Mouse (Mus musculus): ENCODE data around the gene Ahcy. TPM values are rescaled to one million over a fixed set of nuclear protein-coding genes. Genes with fewer than 3 reads are reported as not detected.
"Not testable (repeated sequence)": the region's sequence is repeated elsewhere in the genome, so short reads cannot be mapped to it uniquely, and the experiment has no call there.

The Ahcy gene
- polyA plus RNA-seq, 1 experiment = 30.6 TPM

- peaks cover 4% of the 10 kb centered on the region; the same call in 1 of the 2 replicates for H3K4me1 ChIP-seq (ENCODE audit: control insufficient read depth, insufficient read depth, low read length)
- H3K4me3 ChIP-seq (ENCODE audit: insufficient read depth, low read length) = no peak overlapping the region
- TF ChIP-seq CTCF (IDR thresholded peaks at IDR 0.05; ENCODE audit: extremely low read depth, insufficient read depth, low read length) = no peak
- TF ChIP-seq POLR2A (IDR thresholded peaks at IDR 0.05; ENCODE audit: extremely low read depth, insufficient read depth, low read length) = no peak
- H3K27ac ChIP-seq (ENCODE audit: insufficient read depth, low read length) = no peak overlapping the region
Observed at GRCm38 (mm10) chr2:155079500-155080178, 5.3 kb upstream of the Ahcy start.

GRCm38 (mm10) chr2:155075649-155076048 is 1.4 kb upstream of the Ahcy start:
- peaks cover 4% of the 10 kb centered on the region; the same call in 1 of the 2 replicates for H3K4me1 ChIP-seq (ENCODE audit: control insufficient read depth, insufficient read depth, low read length)
- H3K4me3 ChIP-seq (ENCODE audit: insufficient read depth, low read length) = no peak overlapping the region; the same call in 1 of the 2 replicates
- TF ChIP-seq POLR2A (IDR thresholded peaks at IDR 0.05; ENCODE audit: extremely low read depth, insufficient read depth, low read length) = no peak
- no peak for TF ChIP-seq CTCF (IDR thresholded peaks at IDR 0.05; ENCODE audit: extremely low read depth, insufficient read depth, low read length)
- H3K27ac ChIP-seq (ENCODE audit: insufficient read depth, low read length) = no peak overlapping the region

- peak overlapping the region; percentile 42 for H3K4me3 ChIP-seq (ENCODE audit: insufficient read depth, low read length)
- TF ChIP-seq POLR2A (IDR thresholded peaks at IDR 0.05; ENCODE audit: extremely low read depth, insufficient read depth, low read length) (no peak), CTCF (IDR thresholded peaks at IDR 0.05; ENCODE audit: extremely low read depth, insufficient read depth, low read length) (no peak)
- H3K4me1 ChIP-seq (ENCODE audit: control insufficient read depth, insufficient read depth, low read length) = peaks cover 4% of the 10 kb centered on the region; the same call in 1 of the 2 replicates
- peak overlapping the region; percentile 52; the same call in 1 of the 2 replicates for H3K27ac ChIP-seq (ENCODE audit: insufficient read depth, low read length)
Observed at GRCm38 (mm10) chr2:155074766-155075330, 551 bp upstream of the Ahcy start.

GRCm38 (mm10) chr2:155073347-155073746 is 950 bp downstream of the Ahcy start:
- peaks cover 4% of the 10 kb centered on the region; the same call in 1 of the 2 replicates for H3K4me1 ChIP-seq (ENCODE audit: control insufficient read depth, insufficient read depth, low read length)
- peak overlapping the region; percentile 42; the same call in 1 of the 2 replicates for H3K4me3 ChIP-seq (ENCODE audit: insufficient read depth, low read length)
- no peak for TF ChIP-seq POLR2A (IDR thresholded peaks at IDR 0.05; ENCODE audit: extremely low read depth, insufficient read depth, low read length)
- no peak for TF ChIP-seq CTCF (IDR thresholded peaks at IDR 0.05; ENCODE audit: extremely low read depth, insufficient read depth, low read length)
- H3K27ac ChIP-seq (ENCODE audit: insufficient read depth, low read length) = no peak overlapping the region

- H3K4me3 ChIP-seq (ENCODE audit: insufficient read depth, low read length) = no peak overlapping the region
- H3K4me1 ChIP-seq (ENCODE audit: control insufficient read depth, insufficient read depth, low read length) = peaks cover 4% of the 10 kb centered on the region; the same call in 1 of the 2 replicates
- H3K27ac ChIP-seq (ENCODE audit: insufficient read depth, low read length) = no peak overlapping the region
- TF ChIP-seq CTCF (IDR thresholded peaks at IDR 0.05; ENCODE audit: extremely low read depth, insufficient read depth, low read length) (no peak), POLR2A (IDR thresholded peaks at IDR 0.05; ENCODE audit: extremely low read depth, insufficient read depth, low read length) (no peak)
Observed at GRCm38 (mm10) chr2:155072353-155073145, 1.7 kb downstream of the Ahcy start.

GRCm38 (mm10) chr2:155071027-155071426 is 3.3 kb downstream of the Ahcy start:
- no peak overlapping the region for H3K27ac ChIP-seq (ENCODE audit: insufficient read depth, low read length)

GRCm38 (mm10) chr2:155057361-155057760 is 16.9 kb downstream of the Ahcy start:
- H3K4me3 ChIP-seq (ENCODE audit: insufficient read depth, low read length) = no peak overlapping the region
- TF ChIP-seq CTCF (IDR thresholded peaks at IDR 0.05; ENCODE audit: extremely low read depth, insufficient read depth, low read length) (no peak), POLR2A (IDR thresholded peaks at IDR 0.05; ENCODE audit: extremely low read depth, insufficient read depth, low read length) (no peak)
- H3K4me1 ChIP-seq (ENCODE audit: control insufficient read depth, insufficient read depth, low read length) = no peaks in the 10 kb centered on the region
- no peak overlapping the region for H3K27ac ChIP-seq (ENCODE audit: insufficient read depth, low read length)

More at GRCm38 (mm10) chr2:155071027-155071426, 3.3 kb downstream of the Ahcy start:
- no peak for TF ChIP-seq CTCF (IDR thresholded peaks at IDR 0.05; ENCODE audit: extremely low read depth, insufficient read depth, low read length)
- TF ChIP-seq POLR2A (IDR thresholded peaks at IDR 0.05; ENCODE audit: extremely low read depth, insufficient read depth, low read length) = no peak
- Histone ChIP-seq H3K4me1 (ENCODE audit: control insufficient read depth, insufficient read depth, low read length) (peaks cover 4% of the 10 kb centered on the region; the same call in 1 of the 2 replicates), H3K4me3 (ENCODE audit: insufficient read depth, low read length) (no peak overlapping the region)

- Histone ChIP-seq H3K4me1 (ENCODE audit: control insufficient read depth, insufficient read depth, low read length) (no peaks in the 10 kb centered on the region), H3K4me3 (ENCODE audit: insufficient read depth, low read length) (no peak overlapping the region)
Observed at GRCm38 (mm10) chr2:155056076-155056578, 18.2 kb downstream of the Ahcy start.

GRCm38 (mm10) chr2:155054672-155055071 is 19.6 kb downstream of the Ahcy start:
- Histone ChIP-seq H3K4me3 (ENCODE audit: insufficient read depth, low read length) (no peak overlapping the region), H3K27ac (ENCODE audit: insufficient read depth, low read length) (no peak overlapping the region), H3K4me1 (ENCODE audit: control insufficient read depth, insufficient read depth, low read length) (peaks cover 5% of the 10 kb centered on the region)
- TF ChIP-seq CTCF (IDR thresholded peaks at IDR 0.05; ENCODE audit: extremely low read depth, insufficient read depth, low read length) (no peak), POLR2A (IDR thresholded peaks at IDR 0.05; ENCODE audit: extremely low read depth, insufficient read depth, low read length) (no peak)

More at GRCm38 (mm10) chr2:155056076-155056578, 18.2 kb downstream of the Ahcy start:
- TF ChIP-seq POLR2A (IDR thresholded peaks at IDR 0.05; ENCODE audit: extremely low read depth, insufficient read depth, low read length) = no peak
- no peak for TF ChIP-seq CTCF (IDR thresholded peaks at IDR 0.05; ENCODE audit: extremely low read depth, insufficient read depth, low read length)
- H3K27ac ChIP-seq (ENCODE audit: insufficient read depth, low read length) = no peak overlapping the region

- H3K4me3 ChIP-seq (ENCODE audit: insufficient read depth, low read length); H3K4me1 ChIP-seq (ENCODE audit: control insufficient read depth, insufficient read depth, low read length); H3K27ac ChIP-seq (ENCODE audit: insufficient read depth, low read length): not testable (repeated sequence)
Observed at GRCm38 (mm10) chr2:155053512-155053911, 20.8 kb downstream of the Ahcy start.

Data from cortical plate, adult 2 months (tissue).